Mouse (Mus musculus) testis, adult 2 months (tissue): ENCODE data around the gene Aamp.

Experiments
- CTCF ChIP-seq: fragments of 200-500 bp; IDR thresholded peaks from 2 replicates; pipeline ENCODE4 v1.5.1; 2012; ENCODE audit warnings: low read depth, mild to moderate bottlenecking, inconsistent platforms, low read length, moderate library complexity; ENCODE audit not compliant: control insufficient read depth, insufficient read depth, insufficient replicate concordance
- POLR2A ChIP-seq: fragments of 200-500 bp; IDR thresholded peaks from 2 replicates; pipeline ENCODE4 v1.6.1; 2012; ENCODE audit warnings: low read depth, mild to moderate bottlenecking, inconsistent platforms, low read length, moderate library complexity; ENCODE audit not compliant: control insufficient read depth

DNA sequence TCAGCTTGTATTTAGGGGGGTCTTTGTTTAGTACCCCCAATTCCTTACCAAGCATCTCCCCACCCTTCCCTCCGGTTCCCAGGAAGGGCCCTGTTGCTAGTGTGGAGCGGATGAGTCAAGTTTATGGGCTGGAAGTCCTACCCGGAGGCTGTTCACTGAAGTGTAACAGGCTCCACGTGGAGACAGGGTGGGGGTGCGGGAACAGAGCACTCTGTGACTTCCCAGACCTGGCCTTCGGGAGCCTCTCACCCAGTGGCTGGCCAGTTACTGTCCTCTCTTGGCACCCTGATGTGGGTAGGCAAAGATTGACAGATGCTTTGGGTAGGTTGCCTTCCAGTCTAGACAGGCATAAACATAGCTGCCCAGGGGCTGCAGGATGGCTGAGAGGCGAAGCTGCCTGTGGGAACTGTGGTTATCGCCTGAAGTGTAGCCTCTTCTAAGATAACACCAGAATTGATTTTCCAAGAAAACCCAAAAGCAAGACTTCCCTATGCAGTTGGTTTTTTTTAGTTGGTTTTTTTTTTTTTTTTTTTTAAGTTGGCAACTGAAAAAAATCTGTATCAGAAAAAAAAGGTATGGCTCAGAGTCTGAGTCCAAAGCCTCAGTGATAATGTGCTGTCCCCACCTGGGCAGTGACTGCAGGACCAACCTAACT lies 6.5 kb downstream of the Aamp start:
- no peak for TF ChIP-seq CTCF
- TF ChIP-seq POLR2A, result no peak
